9 mouse cellular contexts compared by ENCODE assay signal in the genomic region with DNA sequence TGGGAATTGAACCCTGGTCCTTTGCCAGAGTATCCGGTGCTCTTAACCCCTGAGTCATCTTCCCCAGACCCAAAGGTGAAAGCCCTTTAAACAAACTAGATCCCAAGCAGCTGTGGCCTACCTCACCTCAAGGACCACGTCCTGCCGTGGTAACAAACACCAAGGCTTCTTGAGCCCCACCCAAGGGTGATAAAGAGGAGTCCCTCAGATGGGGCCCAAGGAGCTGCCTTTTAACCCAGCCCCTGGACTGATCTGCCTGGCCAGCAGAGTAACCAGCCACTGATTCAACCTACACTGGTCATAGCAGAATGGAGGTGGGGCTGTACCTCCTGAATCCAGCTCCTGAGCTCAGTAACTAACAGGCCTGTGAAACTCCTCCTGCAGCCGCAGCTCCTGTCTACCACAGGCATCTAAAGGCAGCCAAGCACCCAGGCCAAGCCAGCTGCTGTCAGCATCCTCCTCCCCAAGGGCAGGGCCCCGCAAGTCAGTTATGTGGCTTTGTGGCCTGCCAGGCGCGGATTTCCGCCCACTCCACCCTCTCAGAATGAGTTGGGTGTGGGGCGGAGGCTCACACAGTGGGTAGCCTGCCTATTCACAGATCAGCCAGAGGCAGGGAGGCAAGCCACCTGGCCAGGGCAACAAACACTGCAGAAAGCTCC. TPM values are rescaled to one million over a fixed set of nuclear protein-coding genes. Genes with fewer than 3 reads are reported as not detected.
DNase-seq lines count a peak whose midpoint lies in the region; ATAC-seq and TF ChIP-seq lines count a peak whose summit lies in the region.
"Had no signal": no experiment of that assay in that cellular context is flagged by ENCODE, and none has a peak within 500 bp of the region (broad histone marks: within the 10 kb centered on the region; RNA-seq: fewer than 3 reads in every experiment).

No protein-coding gene starts in this region.

- intact Hi-C loops in left cerebral cortex, postnatal 4 days (cut with DNase I) = no loop called here

- H3K27me3 ChIP-seq in embryonic facial prominence, embryonic 14.5 days (replicated peaks; ENCODE audit: control insufficient read depth, insufficient read depth, low read length) = no peaks in the 10 kb centered on the region
- H3K27me3 ChIP-seq in lung, embryonic 14.5 days (ENCODE audit: insufficient read depth, low read length) = no peaks in the 10 kb centered on the region
- H3K27me3 ChIP-seq: embryonic facial prominence, embryonic 13.5 days had no signal

- no peak overlapping the region for H3K9ac ChIP-seq in embryonic facial prominence, embryonic 14.5 days (ENCODE audit: low read depth, low read length)
- no peak overlapping the region for H3K9ac ChIP-seq in lung, embryonic 14.5 days
- H3K9ac ChIP-seq: embryonic facial prominence, embryonic 13.5 days had no signal

- H3K4me3 ChIP-seq in lung, adult 2 months (replicated peaks; ENCODE audit: extremely low read depth, low read depth, low read length) = no peak overlapping the region
- no peak overlapping the region for H3K4me3 ChIP-seq in embryonic facial prominence, embryonic 14.5 days (ENCODE audit: low read depth, low read length)
- no peak overlapping the region for H3K4me3 ChIP-seq in lung, embryonic 14.5 days (ENCODE audit: low read depth, low read length)
- H3K4me3 ChIP-seq: embryonic facial prominence, embryonic 13.5 days had no signal

- no peak for TF ChIP-seq CTCF in lung, adult 2 months (IDR thresholded peaks at IDR 0.05; ENCODE audit: insufficient read depth, low read length)
- no peak for TF ChIP-seq CTCF in lung, embryonic 14.5 days (IDR thresholded peaks at IDR 0.05; ENCODE audit: low read depth)

- peaks cover 9% of the 10 kb centered on the region for H3K4me1 ChIP-seq in lung, adult 2 months (ENCODE audit: control insufficient read depth, insufficient read depth, low read length)
- H3K4me1 ChIP-seq in embryonic facial prominence, embryonic 14.5 days (ENCODE audit: control insufficient read depth, insufficient read depth, low read length) = no peaks in the 10 kb centered on the region
- peaks cover 6% of the 10 kb centered on the region for H3K4me1 ChIP-seq in lung, embryonic 14.5 days (ENCODE audit: insufficient read depth)

- 26% methylated on average over 9 of the region's 9 CpGs for WGBS in lung, adult 2 months
- 38% methylated on average over 9 of the region's 9 CpGs for WGBS in embryonic facial prominence, embryonic 14.5 days
- 40% methylated on average over 9 of the region's 9 CpGs for WGBS in lung, embryonic 14.5 days

- no peak overlapping the region for H3K4me2 ChIP-seq in embryonic facial prominence, embryonic 14.5 days (ENCODE audit: low read depth, low read length)
- H3K4me2 ChIP-seq in lung, embryonic 14.5 days = no peak overlapping the region
- H3K4me2 ChIP-seq: embryonic facial prominence, embryonic 13.5 days had no signal

- no peaks in the 10 kb centered on the region for H3K9me3 ChIP-seq in embryonic facial prominence, embryonic 14.5 days (ENCODE audit: control insufficient read depth, low read length)
- H3K9me3 ChIP-seq in lung, embryonic 14.5 days (ENCODE audit: low read depth, low read length) = no peaks in the 10 kb centered on the region
- H3K9me3 ChIP-seq: embryonic facial prominence, embryonic 13.5 days had no signal

- no peak; the same call in 1 of the 2 replicates for ATAC-seq in embryonic facial prominence, embryonic 14.5 days (ENCODE audit: low read depth)
- ATAC-seq in lung, embryonic 14.5 days (ENCODE audit: insufficient read depth) = no peak; the same call in 1 of the 2 replicates

- no peak overlapping the region; the same call in 1 of the 2 replicates for H3K27ac ChIP-seq in embryonic facial prominence, embryonic 14.5 days (replicated peaks; ENCODE audit: low read depth, low read length)
- H3K27ac ChIP-seq in lung, embryonic 14.5 days (ENCODE audit: low read depth) = no peak overlapping the region
- H3K27ac ChIP-seq: embryonic facial prominence, embryonic 13.5 days had no signal

- H3K36me3 ChIP-seq in embryonic facial prominence, embryonic 14.5 days (ENCODE audit: control insufficient read depth, insufficient read depth, low read length) = no peaks in the 10 kb centered on the region
- H3K36me3 ChIP-seq in lung, embryonic 14.5 days (ENCODE audit: insufficient read depth) = no peaks in the 10 kb centered on the region
- H3K36me3 ChIP-seq: embryonic facial prominence, embryonic 13.5 days had no signal

- DNase-seq in lung, adult 18-20 months = peak; percentile 46 to 52
- DNase-seq in lung, adult 2 months = no peak
- DNase-seq in embryonic facial prominence, embryonic 14.5 days (ENCODE audit: low spot score) = peak; percentile 51
- peak; percentile 29 for DNase-seq in heart, postnatal 4 days
- peak; percentile 30 for DNase-seq in lung, embryonic 14.5 days
- DNase-seq in spleen, adult 12 weeks (ENCODE audit: low spot score) = peak; percentile 34
- DNase-seq in ovary, postnatal 10 days (ENCODE audit: low spot score) = no peak
- DNase-seq in left cerebral cortex, postnatal 4 days = no peak

- TF ChIP-seq POLR2A in lung, adult 2 months (IDR thresholded peaks at IDR 0.05; ENCODE audit: borderline replicate concordance, extremely low read depth, low read depth, low read length) = no peak

RNA-seq across cellular contexts. Expression of a gene that starts 54.9 kb away (rescaled TPM):
- 7.0 and 8.9 TPM in 2 replicates for polyA plus RNA-seq in lung, adult 2 months (2012; rRNA removed)
- polyA plus RNA-seq in embryonic facial prominence, embryonic 14.5 days (2014; fragmentation: Nextera tagmentation; extraction: Ambion mirVana) = 3.4 and 3.6 TPM in 2 replicates
- 10 to 100 TPM; 47.8 to 53.8 TPM for total RNA-seq in heart, postnatal 4 days (2021)
- polyA plus RNA-seq in lung, embryonic 14.5 days (2014; fragmentation: Nextera tagmentation; extraction: Ambion mirVana) = 2.3 and 2.6 TPM in 2 replicates
- total RNA-seq in left cerebral cortex, postnatal 4 days (2021) = 10 to 100 TPM; 77.8 to 87.8 TPM

Comparison
In these comparisons a context has a peak if more than half of its experiments do, and no peak if none do; other contexts are left out.
1. DNase-seq: peak in lung, adult 18-20 months (2 of 2), embryonic facial prominence, embryonic 14.5 days (single experiment), heart, postnatal 4 days (single experiment), lung, embryonic 14.5 days (single experiment) and spleen, adult 12 weeks (single experiment); none in lung, adult 2 months (single experiment), ovary, postnatal 10 days (single experiment) and left cerebral cortex, postnatal 4 days (single experiment).